Comparison of ENCODE assay signal across 9 mouse cellular contexts in genomic region chr6:146405380-146405779, GRCm38 (mm10).
DNase-seq lines count a peak whose midpoint lies in the region; ATAC-seq and TF ChIP-seq lines count a peak whose summit lies in the region.
"Had no signal": no experiment of that assay in that cellular context is flagged by ENCODE, and none has a peak within 500 bp of the region (broad histone marks: within the 10 kb centered on the region; RNA-seq: fewer than 3 reads in every experiment).

No protein-coding gene starts in this region.

- H3K36me3 ChIP-seq in hindbrain, embryonic 11.5 days (ENCODE audit: control insufficient read depth, insufficient read depth, low read length) = no peaks in the 10 kb centered on the region
- H3K36me3 ChIP-seq in hindbrain, embryonic 16.5 days (ENCODE audit: control insufficient read depth, insufficient read depth, low read length) = no peaks in the 10 kb centered on the region
- H3K36me3 ChIP-seq in ES-Bruce4 (ENCODE audit: control insufficient read depth, insufficient read depth, low read length, poor library complexity, severe bottlenecking) = no peaks in the 10 kb centered on the region
- peaks cover 16% of the 10 kb centered on the region for H3K36me3 ChIP-seq in liver, adult 2 months (ENCODE audit: control insufficient read depth, insufficient read depth, low read length)
- H3K36me3 ChIP-seq: limb, embryonic 15.5 days had no signal

- H3K79me2 ChIP-seq in liver, adult 2 months (ENCODE audit: control insufficient read depth, insufficient read depth, low read length) = no peaks in the 10 kb centered on the region

- no peak overlapping the region for H3K27ac ChIP-seq in hindbrain, embryonic 11.5 days (ENCODE audit: low read depth, low read length)
- H3K27ac ChIP-seq in hindbrain, embryonic 16.5 days (ENCODE audit: low read depth, low read length) = no peak overlapping the region
- no peak overlapping the region for H3K27ac ChIP-seq in ES-Bruce4 (ENCODE audit: insufficient read depth, low read length)
- H3K27ac ChIP-seq in liver, adult 2 months (replicated peaks; ENCODE audit: insufficient read depth, low read depth, low read length) = no peak overlapping the region
- H3K27ac ChIP-seq: limb, embryonic 15.5 days had no signal

- 50% methylated on average over 6 of the region's 6 CpGs for WGBS in hindbrain, embryonic 11.5 days
- 50% methylated on average over 6 of the region's 6 CpGs for WGBS in hindbrain, embryonic 16.5 days
- 53% methylated on average over 6 of the region's 6 CpGs for WGBS in liver, adult 2 months

- no peak for ATAC-seq in hindbrain, embryonic 11.5 days (ENCODE audit: low FRiP score)
- no peak for ATAC-seq in hindbrain, embryonic 16.5 days
- ATAC-seq in common myeloid progenitor, adult 5-6 weeks (replicated peaks; ENCODE audit: low read depth, poor library complexity, severe bottlenecking) = 0 out of 2 replicates have a peak, but pooled peaks have one; percentile 31

- H3K4me1 ChIP-seq in hindbrain, embryonic 11.5 days (replicated peaks; ENCODE audit: control insufficient read depth, insufficient read depth, low read length) = no peaks in the 10 kb centered on the region
- H3K4me1 ChIP-seq in hindbrain, embryonic 16.5 days (ENCODE audit: control insufficient read depth, insufficient read depth, low read depth, low read length) = no peaks in the 10 kb centered on the region; the same call in 1 of the 2 replicates
- H3K4me1 ChIP-seq in ES-Bruce4 (ENCODE audit: control insufficient read depth, insufficient read depth, low read length) = no peaks in the 10 kb centered on the region
- H3K4me1 ChIP-seq in liver, adult 2 months (ENCODE audit: control insufficient read depth, insufficient read depth, low read length) = peaks cover under 1% of the 10 kb centered on the region; the same call in 1 of the 2 replicates

- H3K4me3 ChIP-seq in hindbrain, embryonic 11.5 days (ENCODE audit: low read depth, low read length) = no peak overlapping the region
- no peak overlapping the region for H3K4me3 ChIP-seq in hindbrain, embryonic 16.5 days (ENCODE audit: low read length)
- no peak overlapping the region for H3K4me3 ChIP-seq in ES-Bruce4 (ENCODE audit: low read depth, low read length)
- no peak overlapping the region for H3K4me3 ChIP-seq in liver, adult 2 months (ENCODE audit: insufficient read depth, low read depth, low read length)
- H3K4me3 ChIP-seq: limb, embryonic 15.5 days had no signal

- no peak for TF ChIP-seq POLR2A in ES-Bruce4 (IDR thresholded peaks at IDR 0.05; ENCODE audit: insufficient read depth, low read length)
- no peak for TF ChIP-seq POLR2A in liver, adult 2 months (IDR thresholded peaks at IDR 0.05; ENCODE audit: extremely low read depth, insufficient read depth, low read length)

- DNase-seq in hindbrain, embryonic 11.5 days (ENCODE audit: low spot score) = peak; percentile 77
- DNase-seq in 416B (ENCODE audit: low read depth) = peak; percentile 78
- DNase-seq in liver, adult 2 months (ENCODE audit: extremely low read depth, low read depth, low spot score) = peak; percentile 24
- DNase-seq in retina, postnatal 7 days (ENCODE audit: low read depth, low spot score) = peak; percentile 23
- DNase-seq in right cerebral cortex, postnatal 10 days (ENCODE audit: low spot score in 2 of 2) = no peak

- TF ChIP-seq EP300 in ES-Bruce4 (IDR thresholded peaks at IDR 0.05; ENCODE audit: insufficient read depth, low read depth, low read length) = no peak

- no peaks in the 10 kb centered on the region for H3K27me3 ChIP-seq in hindbrain, embryonic 11.5 days (ENCODE audit: control insufficient read depth, insufficient read depth, low read length)
- no peaks in the 10 kb centered on the region for H3K27me3 ChIP-seq in hindbrain, embryonic 16.5 days (replicated peaks; ENCODE audit: control insufficient read depth, insufficient read depth, low read length)
- no peaks in the 10 kb centered on the region for H3K27me3 ChIP-seq in ES-Bruce4 (ENCODE audit: control insufficient read depth, insufficient read depth, low read length, poor library complexity, severe bottlenecking)
- no peaks in the 10 kb centered on the region for H3K27me3 ChIP-seq in liver, adult 2 months (ENCODE audit: control insufficient read depth, insufficient read depth, low read length)
- H3K27me3 ChIP-seq: limb, embryonic 15.5 days had no signal

- no peak overlapping the region for H3K4me2 ChIP-seq in hindbrain, embryonic 11.5 days (replicated peaks; ENCODE audit: low read depth, low read length)
- H3K4me2 ChIP-seq in hindbrain, embryonic 16.5 days (ENCODE audit: low read length) = no peak overlapping the region
- H3K4me2 ChIP-seq: limb, embryonic 15.5 days had no signal

- H3K9ac ChIP-seq in hindbrain, embryonic 11.5 days (ENCODE audit: low read depth, low read length) = no peak overlapping the region
- no peak overlapping the region for H3K9ac ChIP-seq in hindbrain, embryonic 16.5 days (ENCODE audit: low read depth, low read length)
- H3K9ac ChIP-seq in ES-Bruce4 (ENCODE audit: low read depth, poor library complexity, severe bottlenecking) = no peak overlapping the region
- no peak overlapping the region for H3K9ac ChIP-seq in liver, adult 2 months (ENCODE audit: low read depth, low read length)
- H3K9ac ChIP-seq: limb, embryonic 15.5 days had no signal

- peak; percentile 86 for TF ChIP-seq CTCF in ES-Bruce4 (IDR thresholded peaks at IDR 0.05; ENCODE audit: low read depth, low read length)
- peak; percentile 86 for TF ChIP-seq CTCF in liver, adult 2 months (IDR thresholded peaks at IDR 0.05; ENCODE audit: low read depth, low read length)

- no peaks in the 10 kb centered on the region for H3K9me3 ChIP-seq in hindbrain, embryonic 11.5 days (ENCODE audit: control insufficient read depth, low read length)
- no peaks in the 10 kb centered on the region for H3K9me3 ChIP-seq in hindbrain, embryonic 16.5 days (ENCODE audit: control insufficient read depth, low read length)
- no peaks in the 10 kb centered on the region for H3K9me3 ChIP-seq in ES-Bruce4 (replicated peaks; ENCODE audit: control insufficient read depth, insufficient read depth, low read length, poor library complexity, severe bottlenecking)
- H3K9me3 ChIP-seq: limb, embryonic 15.5 days had no signal

Comparison
In these comparisons a context has a peak if more than half of its experiments do, and no peak if none do; other contexts are left out.
1. DNase-seq: peak in hindbrain, embryonic 11.5 days (single experiment), 416B (single experiment), liver, adult 2 months (single experiment) and retina, postnatal 7 days (single experiment); none in right cerebral cortex, postnatal 10 days (0 of 2).